Mouse (Mus musculus): ENCODE measurements around the gene Washc3. TPM values are rescaled to one million over a fixed set of nuclear protein-coding genes. Genes with fewer than 3 reads are reported as not detected.

Gene Washc3
- polyA plus RNA-seq, 1 experiment, result 23.3 TPM

DNA sequence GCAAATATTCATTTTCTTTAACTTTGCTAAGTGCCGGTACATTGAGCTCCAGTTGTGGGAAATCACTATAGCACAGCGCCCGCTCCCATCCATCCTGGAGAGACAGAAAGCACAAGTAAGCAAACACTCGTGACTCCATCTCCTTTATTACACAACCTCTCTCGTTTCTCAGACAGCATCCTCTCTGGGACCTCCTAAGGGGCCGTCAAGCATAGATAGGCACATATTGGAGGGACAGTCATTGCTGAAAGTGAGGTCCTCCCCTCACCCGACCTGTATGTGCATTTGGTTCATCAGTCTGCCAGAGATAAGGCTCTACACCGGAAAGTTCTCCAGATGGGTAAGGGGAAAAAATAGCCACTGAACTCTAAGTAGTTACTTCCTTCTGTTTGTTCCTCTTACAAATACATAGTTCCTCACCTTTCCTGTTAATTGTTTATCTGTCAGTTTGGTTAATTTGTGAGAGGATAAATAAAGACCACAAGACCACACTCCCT is 27.7 kb downstream of the Washc3 start:
- no peak overlapping the region for H3K4me3 ChIP-seq (replicated peaks; ENCODE audit: control insufficient read depth, low read depth, low read length)
- H3K27ac ChIP-seq (ENCODE audit: control insufficient read depth, insufficient read depth, low read depth, low read length, poor library complexity), result no peak overlapping the region
- WGBS, result 21% methylated on average over 8 of the region's 8 CpGs
- H3K4me1 ChIP-seq (ENCODE audit: control insufficient read depth, insufficient read depth, low read length), result no peaks in the 10 kb centered on the region; the same call in 1 of the 2 replicates
- no peak for TF ChIP-seq CTCF (IDR thresholded peaks at IDR 0.05; ENCODE audit: control insufficient read depth, insufficient read depth, low read length)
- TF ChIP-seq POLR2A (IDR thresholded peaks at IDR 0.05; ENCODE audit: borderline replicate concordance, control insufficient read depth, low read depth, low read length), result no peak

GRCm38 (mm10) chr10:88231671-88232070 is 30.8 kb downstream of the Washc3 start:
- H3K4me1 ChIP-seq (ENCODE audit: control insufficient read depth, insufficient read depth, low read length), result no peaks in the 10 kb centered on the region; the same call in 1 of the 2 replicates
- no peak overlapping the region for H3K4me3 ChIP-seq (replicated peaks; ENCODE audit: control insufficient read depth, low read depth, low read length)
- no peak for TF ChIP-seq CTCF (IDR thresholded peaks at IDR 0.05; ENCODE audit: control insufficient read depth, insufficient read depth, low read length)
- no peak for TF ChIP-seq POLR2A (IDR thresholded peaks at IDR 0.05; ENCODE audit: borderline replicate concordance, control insufficient read depth, low read depth, low read length)
- no peak overlapping the region for H3K27ac ChIP-seq (ENCODE audit: control insufficient read depth, insufficient read depth, low read depth, low read length, poor library complexity)
- WGBS, result 87% methylated on average over 8 of the region's 8 CpGs

- 84% methylated on average over 2 of the region's 2 CpGs for WGBS
- Histone ChIP-seq H3K4me3 (replicated peaks; ENCODE audit: control insufficient read depth, low read depth, low read length) (no peak overlapping the region), H3K27ac (ENCODE audit: control insufficient read depth, insufficient read depth, low read depth, low read length, poor library complexity) (no peak overlapping the region), H3K4me1 (ENCODE audit: control insufficient read depth, insufficient read depth, low read length) (no peaks in the 10 kb centered on the region; the same call in 1 of the 2 replicates)
- no peak for TF ChIP-seq POLR2A (IDR thresholded peaks at IDR 0.05; ENCODE audit: borderline replicate concordance, control insufficient read depth, low read depth, low read length)
- TF ChIP-seq CTCF (IDR thresholded peaks at IDR 0.05; ENCODE audit: control insufficient read depth, insufficient read depth, low read length), result no peak
Observed at GRCm38 (mm10) chr10:88232765-88233164, 31.9 kb downstream of the Washc3 start.

DNA sequence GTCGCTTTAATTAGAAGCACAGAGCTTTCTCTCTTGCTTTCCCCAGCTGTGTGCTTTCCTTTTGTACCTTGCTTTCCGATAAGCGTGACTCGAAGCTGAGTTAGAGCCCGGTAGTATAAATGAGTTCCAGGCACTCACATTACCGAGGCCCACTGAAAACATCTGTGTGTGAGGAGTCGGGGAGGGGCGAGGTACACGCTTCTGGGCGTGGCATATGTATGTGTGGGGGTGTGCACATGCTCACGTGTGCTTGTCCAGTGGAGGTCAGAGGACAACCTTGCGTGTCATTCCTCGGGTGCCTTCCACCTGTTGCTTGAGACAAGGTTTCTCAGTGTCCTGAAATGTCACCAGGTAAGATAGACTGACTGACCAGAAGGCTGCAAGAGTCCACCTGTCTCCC is 43.8 kb downstream of the Washc3 start:
- Histone ChIP-seq H3K27ac (ENCODE audit: control insufficient read depth, insufficient read depth, low read depth, low read length, poor library complexity) (no peak overlapping the region), H3K4me3 (replicated peaks; ENCODE audit: control insufficient read depth, low read depth, low read length) (no peak overlapping the region), H3K4me1 (ENCODE audit: control insufficient read depth, insufficient read depth, low read length) (no peaks in the 10 kb centered on the region)
- TF ChIP-seq CTCF (IDR thresholded peaks at IDR 0.05; ENCODE audit: control insufficient read depth, insufficient read depth, low read length), result no peak
- no peak for TF ChIP-seq POLR2A (IDR thresholded peaks at IDR 0.05; ENCODE audit: borderline replicate concordance, control insufficient read depth, low read depth, low read length)
- 89% methylated on average over 13 of the region's 13 CpGs for WGBS

DNA sequence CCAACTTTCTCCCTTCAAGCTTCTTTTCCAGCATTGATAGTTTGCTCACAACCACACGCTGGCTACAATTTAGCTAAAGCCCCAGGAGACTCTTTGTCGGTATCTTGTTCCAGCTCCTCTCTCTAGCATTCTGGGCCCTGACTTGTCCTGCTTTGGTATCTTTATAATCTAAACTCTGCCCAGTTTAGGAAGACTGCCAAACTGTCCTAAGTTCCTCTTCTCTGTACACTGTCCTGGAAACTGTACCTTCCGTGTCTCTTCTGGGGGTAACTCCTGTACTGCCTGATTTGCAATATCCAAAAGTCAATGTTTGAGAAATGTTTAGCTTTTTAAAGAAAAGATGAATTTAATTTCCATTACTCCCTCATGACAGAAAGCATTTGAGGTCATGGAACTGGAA is 49.4 kb downstream of the Washc3 start:
- Histone ChIP-seq H3K4me1 (ENCODE audit: control insufficient read depth, insufficient read depth, low read length) (no peaks in the 10 kb centered on the region), H3K4me3 (replicated peaks; ENCODE audit: control insufficient read depth, low read depth, low read length) (no peak overlapping the region), H3K27ac (ENCODE audit: control insufficient read depth, insufficient read depth, low read depth, low read length, poor library complexity) (no peak overlapping the region)
- TF ChIP-seq POLR2A (IDR thresholded peaks at IDR 0.05; ENCODE audit: borderline replicate concordance, control insufficient read depth, low read depth, low read length) (no peak), CTCF (IDR thresholded peaks at IDR 0.05; ENCODE audit: control insufficient read depth, insufficient read depth, low read length) (no peak)
- 27% methylated on average over 3 of the region's 3 CpGs for WGBS

- H3K4me3 ChIP-seq (replicated peaks; ENCODE audit: control insufficient read depth, low read depth, low read length), result no peak overlapping the region
- no peak overlapping the region for H3K27ac ChIP-seq (ENCODE audit: control insufficient read depth, insufficient read depth, low read depth, low read length, poor library complexity)
- TF ChIP-seq POLR2A (IDR thresholded peaks at IDR 0.05; ENCODE audit: borderline replicate concordance, control insufficient read depth, low read depth, low read length) (no peak), CTCF (IDR thresholded peaks at IDR 0.05; ENCODE audit: control insufficient read depth, insufficient read depth, low read length) (no peak)
- 65% methylated on average over 9 of the region's 9 CpGs for WGBS
- H3K4me1 ChIP-seq (ENCODE audit: control insufficient read depth, insufficient read depth, low read length), result no peaks in the 10 kb centered on the region
Observed at GRCm38 (mm10) chr10:88252121-88252862, 51.4 kb downstream of the Washc3 start.

DNA sequence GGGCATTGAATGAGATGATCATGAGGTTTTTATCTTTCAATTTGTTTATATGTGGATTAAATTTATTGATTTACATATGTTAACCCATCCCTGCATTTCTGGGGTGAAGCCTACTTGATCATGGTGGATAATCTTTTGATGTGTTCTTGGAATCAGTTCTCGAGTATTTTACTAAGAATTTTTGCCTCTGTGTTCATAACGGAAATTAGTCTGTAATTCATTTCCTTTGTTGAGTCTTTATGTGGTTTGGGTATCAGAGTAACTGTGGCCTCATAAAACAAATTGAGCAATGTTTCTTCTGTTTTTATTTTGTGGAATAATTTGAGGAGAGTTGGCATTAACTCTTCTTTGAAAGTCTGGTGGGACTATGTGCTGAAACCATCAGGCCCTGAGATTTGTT is 54.7 kb downstream of the Washc3 start:
- Histone ChIP-seq H3K27ac (ENCODE audit: control insufficient read depth, insufficient read depth, low read depth, low read length, poor library complexity) (no peak overlapping the region), H3K4me1 (ENCODE audit: control insufficient read depth, insufficient read depth, low read length) (no peaks in the 10 kb centered on the region), H3K4me3 (replicated peaks; ENCODE audit: control insufficient read depth, low read depth, low read length) (no peak overlapping the region)
- no peak for TF ChIP-seq CTCF (IDR thresholded peaks at IDR 0.05; ENCODE audit: control insufficient read depth, insufficient read depth, low read length)
- no peak for TF ChIP-seq POLR2A (IDR thresholded peaks at IDR 0.05; ENCODE audit: borderline replicate concordance, control insufficient read depth, low read depth, low read length)
- 15% methylated on average over 2 of the region's 2 CpGs for WGBS

DNA sequence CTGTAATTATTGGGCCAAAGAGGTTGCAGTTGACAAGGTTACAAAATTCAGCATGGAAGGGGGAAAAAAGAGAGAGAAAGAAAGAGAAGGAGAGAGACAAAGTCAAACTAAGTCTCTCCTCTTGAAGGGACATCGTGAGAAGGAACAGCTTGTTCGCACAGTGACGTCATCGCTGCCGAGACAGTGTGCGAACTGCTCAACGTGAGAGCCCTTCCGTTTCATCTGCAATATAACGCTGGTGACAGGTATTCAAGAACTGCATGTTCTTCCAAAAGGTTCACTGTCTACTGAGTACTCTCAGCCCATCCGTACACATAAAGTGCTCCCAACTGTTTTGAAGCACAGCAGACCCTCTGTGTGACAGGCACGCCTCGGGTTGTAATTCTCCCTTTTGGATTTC is 59.4 kb downstream of the Washc3 start:
- H3K4me1 ChIP-seq (ENCODE audit: control insufficient read depth, insufficient read depth, low read length), result no peaks in the 10 kb centered on the region
- WGBS, result 83% methylated on average over 12 of the region's 12 CpGs
- H3K4me3 ChIP-seq (replicated peaks; ENCODE audit: control insufficient read depth, low read depth, low read length), result no peak overlapping the region
- no peak overlapping the region; the same call in 1 of the 2 replicates for H3K27ac ChIP-seq (ENCODE audit: control insufficient read depth, insufficient read depth, low read depth, low read length, poor library complexity)
- no peak for TF ChIP-seq POLR2A (IDR thresholded peaks at IDR 0.05; ENCODE audit: borderline replicate concordance, control insufficient read depth, low read depth, low read length)
- TF ChIP-seq CTCF (IDR thresholded peaks at IDR 0.05; ENCODE audit: control insufficient read depth, insufficient read depth, low read length), result no peak

Measured in bone marrow, adult 2 months (tissue).